Mouse (Mus musculus) right cerebral cortex, postnatal 25 days (tissue): ENCODE results near the gene Zfp1.

ENCODE experiments used
- DNase-seq: peaks from one replicate; pipeline ENCODE4 v3.0.0; 2022

The Zfp1 gene

GRCm38 (mm10) chr8:111678848-111679247, 35.6 kb downstream of the Zfp1 start:
- no peak for DNase-seq

- no peak for DNase-seq
These were observed 37.3 kb downstream of the Zfp1 start for GRCm38 (mm10) chr8:111680423-111681028.

- no peak for DNase-seq
These were observed 38.0 kb downstream of the Zfp1 start for GRCm38 (mm10) chr8:111681153-111681552.

- DNase-seq: no peak
These were observed 39.3 kb downstream of the Zfp1 start for GRCm38 (mm10) chr8:111682521-111682920.

- DNase-seq: no peak
These were observed 43.7 kb downstream of the Zfp1 start for GRCm38 (mm10) chr8:111686881-111687280.

GRCm38 (mm10) chr8:111690960-111691445, 47.8 kb downstream of the Zfp1 start, which contains the start of gene Ctrb1:
Gene Ctrb1 (minus strand): TSS chr8:111691010.
- DNase-seq: no peak

GRCm38 (mm10) chr8:111693261-111693741, 50.1 kb downstream of the Zfp1 start:
- DNase-seq: no peak

GRCm38 (mm10) chr8:111695441-111695840, 52.2 kb downstream of the Zfp1 start:
- no peak for DNase-seq

- DNase-seq: no peak
These were observed 54.5 kb downstream of the Zfp1 start for GRCm38 (mm10) chr8:111697655-111698054.

- no peak for DNase-seq
These were observed 55.8 kb downstream of the Zfp1 start for GRCm38 (mm10) chr8:111699035-111699434.

GRCm38 (mm10) chr8:111700201-111700600, 57.0 kb downstream of the Zfp1 start:
- no peak for DNase-seq

- DNase-seq: no peak
These were observed 57.5 kb downstream of the Zfp1 start for GRCm38 (mm10) chr8:111700740-111701139.

GRCm38 (mm10) chr8:111701380-111701779, 58.2 kb downstream of the Zfp1 start:
- DNase-seq: no peak

- no peak for DNase-seq
These were observed 61.4 kb downstream of the Zfp1 start for GRCm38 (mm10) chr8:111704585-111704984.

GRCm38 (mm10) chr8:111705222-111705621, 62.0 kb downstream of the Zfp1 start:
- no peak for DNase-seq

GRCm38 (mm10) chr8:111705699-111706098, 62.5 kb downstream of the Zfp1 start:
- no peak for DNase-seq

- no peak for DNase-seq
These were observed 65.1 kb downstream of the Zfp1 start for GRCm38 (mm10) chr8:111708265-111708664.

GRCm38 (mm10) chr8:111709223-111709622, 66.0 kb downstream of the Zfp1 start:
- DNase-seq: no peak

GRCm38 (mm10) chr8:111710777-111711485, 67.7 kb downstream of the Zfp1 start:
- no peak for DNase-seq

GRCm38 (mm10) chr8:111712135-111712534, 68.9 kb downstream of the Zfp1 start:
- no peak for DNase-seq

- no peak for DNase-seq
These were observed 69.4 kb downstream of the Zfp1 start for GRCm38 (mm10) chr8:111712588-111712987.

GRCm38 (mm10) chr8:111713291-111713690, 70.1 kb downstream of the Zfp1 start:
- DNase-seq: no peak

- DNase-seq: no peak
These were observed 70.6 kb downstream of the Zfp1 start for GRCm38 (mm10) chr8:111713817-111714216.

- DNase-seq: no peak
These were observed 71.1 kb downstream of the Zfp1 start for GRCm38 (mm10) chr8:111714295-111714694.
